Mouse (Mus musculus) MN1 (cell line): ENCODE measurements at regions not wholly inside any gene's neighbourhood (a gene's known extent, or its start where the extent isn't known, plus 50 kb on each side); places are given as distances from the start of the nearest gene placed in this dataset.
A peak's percentile ranks its signal among the peaks of the same experiment; 100 is the strongest.
"Not testable (repeated sequence)": the region's sequence is repeated elsewhere in the genome, so short reads cannot be mapped to it uniquely, and the experiment has no call there.

Experiments
- DNase-seq: peaks from one replicate; pipeline ENCODE4 v3.0.0-alpha.2; 2016; ENCODE audit warnings: low spot score

GRCm38 (mm10) chr7:87096500-87096899, 100.6 kb downstream of the Vmn2r79 start:
- no peak for DNase-seq

GRCm38 (mm10) chr7:87099611-87100010, 103.7 kb downstream of the Vmn2r79 start:
- DNase-seq: not testable (repeated sequence)

GRCm38 (mm10) chr7:87100377-87100776, 104.5 kb downstream of the Vmn2r79 start:
- DNase-seq: not testable (repeated sequence)

GRCm38 (mm10) chr7:87101281-87101680, 105.4 kb downstream of the Vmn2r79 start:
- DNase-seq: not testable (repeated sequence)

GRCm38 (mm10) chr7:87110312-87110984, 114.5 kb downstream of the Vmn2r79 start:
- peak; percentile 52 for DNase-seq

GRCm38 (mm10) chr7:87110985-87111372, 115.1 kb downstream of the Vmn2r79 start:
- DNase-seq: no peak

GRCm38 (mm10) chr7:87113654-87114053, 117.7 kb downstream of the Vmn2r79 start:
- peak; percentile 10 for DNase-seq

GRCm38 (mm10) chr7:87122516-87122915, 123.4 kb upstream of the Nox4 start:
- DNase-seq: no peak

GRCm38 (mm10) chr7:87145896-87146295, 100.0 kb upstream of the Nox4 start:
- no peak for DNase-seq

- DNase-seq: no peak
These were observed 98.2 kb upstream of the Nox4 start for GRCm38 (mm10) chr7:87147703-87148102.

- DNase-seq: no peak
These were observed 97.2 kb upstream of the Nox4 start for GRCm38 (mm10) chr7:87148681-87149080.

- no peak for DNase-seq
These were observed 94.9 kb upstream of the Nox4 start for GRCm38 (mm10) chr7:87150991-87151390.

- DNase-seq: no peak
These were observed 59.3 kb upstream of the Nox4 start for GRCm38 (mm10) chr7:87186443-87187153.

- no peak for DNase-seq
These were observed 50.2 kb upstream of the Nox4 start for GRCm38 (mm10) chr7:87195647-87196046.
